In the genomic region with DNA sequence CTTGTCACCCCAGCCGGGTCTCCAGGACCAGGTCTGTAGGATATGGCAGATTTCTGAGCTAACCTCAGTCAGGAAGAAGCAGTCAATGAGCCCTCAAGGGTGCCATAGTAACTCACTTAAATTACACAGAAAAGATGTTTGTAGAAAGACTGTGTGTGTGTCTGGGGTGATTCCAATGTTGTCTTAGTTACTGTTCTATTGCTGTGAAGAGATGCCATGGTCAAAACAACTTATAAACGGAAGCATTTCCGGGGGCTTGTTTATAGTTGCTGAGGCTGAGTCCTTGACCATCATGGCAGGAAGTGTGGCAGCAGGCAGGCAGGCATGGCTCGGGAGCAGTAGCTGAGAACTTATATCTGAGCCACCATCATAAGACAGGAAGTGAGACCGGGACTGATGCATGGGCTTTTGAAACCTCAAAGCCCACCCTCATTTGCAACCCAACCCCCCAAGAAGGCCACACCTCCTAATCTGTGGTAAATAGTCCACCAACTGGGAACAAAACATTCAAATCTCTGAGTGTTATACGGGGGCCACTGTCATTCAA, we compare ENCODE assay signal across 18 mouse cellular contexts.
DNase-seq lines count a peak whose midpoint lies in the region; ATAC-seq and TF ChIP-seq lines count a peak whose summit lies in the region.
"Had no signal": no experiment of that assay in that cellular context is flagged by ENCODE, and none has a peak within 500 bp of the region (broad histone marks: within the 10 kb centered on the region; RNA-seq: fewer than 3 reads in every experiment).

No protein-coding gene starts in this region.

- H3K4me1 ChIP-seq in liver, adult 2 months (ENCODE audit: control insufficient read depth, insufficient read depth, low read length), result peaks cover 8% of the 10 kb centered on the region
- peaks cover 7% of the 10 kb centered on the region; the same call in 1 of the 2 replicates for H3K4me1 ChIP-seq in liver, embryonic 11.5 days (replicated peaks; ENCODE audit: control insufficient read depth, insufficient read depth, low read length)
- H3K4me1 ChIP-seq in thymus, adult 2 months (replicated peaks; ENCODE audit: control insufficient read depth, insufficient read depth, low read length), result peaks cover 37% of the 10 kb centered on the region

- H3K36me3 ChIP-seq in liver, adult 2 months (ENCODE audit: control insufficient read depth, insufficient read depth, low read length), result no peaks in the 10 kb centered on the region
- H3K36me3 ChIP-seq in liver, embryonic 11.5 days (ENCODE audit: control insufficient read depth, insufficient read depth, low read length), result no peaks in the 10 kb centered on the region
- H3K36me3 ChIP-seq in thymus, adult 2 months (ENCODE audit: control insufficient read depth, insufficient read depth, low read length), result no peaks in the 10 kb centered on the region
- H3K36me3 ChIP-seq: embryonic facial prominence, embryonic 12.5 days had no signal

- no peaks in the 10 kb centered on the region for H3K9me3 ChIP-seq in liver, embryonic 11.5 days (ENCODE audit: control insufficient read depth, low read length)
- H3K9me3 ChIP-seq: embryonic facial prominence, embryonic 12.5 days; forebrain, embryonic 10.5 days; G1E had no signal

- no peak for DNase-seq in liver, adult 2 months (ENCODE audit: extremely low read depth, low read depth, low spot score)
- DNase-seq in liver, embryonic 11.5 days (ENCODE audit: low spot score), result no peak
- DNase-seq in CD8-positive naive resting alpha-beta T cell, adult 2 months (ENCODE audit: low read depth in 2 of 2, low spot score in 2 of 2), result peak; percentile 61 to 72
- peak; percentile 28 for DNase-seq in lung, postnatal 25 days (ENCODE audit: low spot score)
- peak; percentile 48 for DNase-seq in thymus, adult 2 months
- DNase-seq in urinary bladder, postnatal 4 days (ENCODE audit: low spot score in 2 of 2), result no peak
- no peak for DNase-seq in heart, adult 9 months (ENCODE audit: low spot score in 2 of 2)
- DNase-seq in kidney, adult 18-20 months, result no peak
- DNase-seq: cerebellum, postnatal 36 days; heart, adult 2 months; heart, postnatal 14 days; kidney, adult 9 months; liver had no signal

- no peak for TF ChIP-seq CTCF in liver, adult 2 months (IDR thresholded peaks at IDR 0.05; ENCODE audit: low read depth, low read length)
- no peak for TF ChIP-seq CTCF in thymus, adult 2 months (IDR thresholded peaks at IDR 0.05; ENCODE audit: borderline replicate concordance, control insufficient read depth, extremely low read depth, insufficient read depth, low read length, poor library complexity)

- no peaks in the 10 kb centered on the region for H3K27me3 ChIP-seq in liver, adult 2 months (ENCODE audit: control insufficient read depth, insufficient read depth, low read length)
- no peaks in the 10 kb centered on the region for H3K27me3 ChIP-seq in liver, embryonic 11.5 days (replicated peaks; ENCODE audit: control insufficient read depth, insufficient read depth, low read length)
- no peaks in the 10 kb centered on the region for H3K27me3 ChIP-seq in thymus, adult 2 months (ENCODE audit: control insufficient read depth, insufficient read depth, low read length)
- H3K27me3 ChIP-seq: embryonic facial prominence, embryonic 12.5 days had no signal

- 75% methylated on average over 6 of the region's 6 CpGs for WGBS in liver, adult 2 months
- WGBS in liver, embryonic 11.5 days, result 41% methylated on average over 6 of the region's 6 CpGs
- WGBS in thymus, adult 2 months, result 15% methylated on average over 6 of the region's 6 CpGs

- no peak for ATAC-seq in liver, embryonic 11.5 days (replicated peaks; ENCODE audit: low FRiP score)
- ATAC-seq: hindbrain, embryonic 16.5 days had no signal

- H3K4me3 ChIP-seq in liver, adult 2 months (ENCODE audit: insufficient read depth, low read depth, low read length), result no peak overlapping the region
- no peak overlapping the region for H3K4me3 ChIP-seq in liver, embryonic 11.5 days (ENCODE audit: low read depth, low read length)
- no peak overlapping the region for H3K4me3 ChIP-seq in thymus, adult 2 months (ENCODE audit: control insufficient read depth, insufficient read depth, low read length)
- H3K4me3 ChIP-seq: embryonic facial prominence, embryonic 12.5 days; forebrain, embryonic 10.5 days; heart, adult 2 months had no signal

- peak overlapping the region; percentile 37; the same call in 1 of the 2 replicates for H3K27ac ChIP-seq in liver, adult 2 months (replicated peaks; ENCODE audit: insufficient read depth, low read depth, low read length)
- H3K27ac ChIP-seq in liver, embryonic 11.5 days (ENCODE audit: low read depth, low read length), result no peak overlapping the region; the same call in 1 of the 2 replicates
- H3K27ac ChIP-seq in thymus, adult 2 months (ENCODE audit: control insufficient read depth, insufficient read depth, low read length), result peak overlapping the region; percentile 94
- H3K27ac ChIP-seq: embryonic facial prominence, embryonic 12.5 days; forebrain, embryonic 10.5 days; heart, adult 2 months had no signal

- no peak overlapping the region for H3K4me2 ChIP-seq in liver, embryonic 11.5 days
- H3K4me2 ChIP-seq: embryonic facial prominence, embryonic 12.5 days; midbrain, embryonic 11.5 days had no signal

- H3K9ac ChIP-seq in liver, adult 2 months (ENCODE audit: low read depth, low read length), result no peak overlapping the region
- H3K9ac ChIP-seq in liver, embryonic 11.5 days (ENCODE audit: low read depth, low read length), result no peak overlapping the region
- H3K9ac ChIP-seq: embryonic facial prominence, embryonic 12.5 days had no signal

- no peak for TF ChIP-seq POLR2A in liver, adult 2 months (IDR thresholded peaks at IDR 0.05; ENCODE audit: extremely low read depth, insufficient read depth, low read length)
- no peak for TF ChIP-seq POLR2A in thymus, adult 2 months (IDR thresholded peaks at IDR 0.05; ENCODE audit: control insufficient read depth, extremely low read depth, insufficient read depth, low read length, poor library complexity)

- H3K79me2 ChIP-seq in liver, adult 2 months (ENCODE audit: control insufficient read depth, insufficient read depth, low read length), result no peaks in the 10 kb centered on the region

Comparison
In these comparisons a context has a peak if more than half of its experiments do, and no peak if none do; other contexts are left out.
1. DNase-seq: peak in CD8-positive naive resting alpha-beta T cell, adult 2 months (2 of 2), lung, postnatal 25 days (single experiment) and thymus, adult 2 months (single experiment); none in liver, adult 2 months (single experiment), liver, embryonic 11.5 days (single experiment), urinary bladder, postnatal 4 days (0 of 2), heart, adult 9 months (0 of 2) and kidney, adult 18-20 months (single experiment).